In the genomic region with DNA sequence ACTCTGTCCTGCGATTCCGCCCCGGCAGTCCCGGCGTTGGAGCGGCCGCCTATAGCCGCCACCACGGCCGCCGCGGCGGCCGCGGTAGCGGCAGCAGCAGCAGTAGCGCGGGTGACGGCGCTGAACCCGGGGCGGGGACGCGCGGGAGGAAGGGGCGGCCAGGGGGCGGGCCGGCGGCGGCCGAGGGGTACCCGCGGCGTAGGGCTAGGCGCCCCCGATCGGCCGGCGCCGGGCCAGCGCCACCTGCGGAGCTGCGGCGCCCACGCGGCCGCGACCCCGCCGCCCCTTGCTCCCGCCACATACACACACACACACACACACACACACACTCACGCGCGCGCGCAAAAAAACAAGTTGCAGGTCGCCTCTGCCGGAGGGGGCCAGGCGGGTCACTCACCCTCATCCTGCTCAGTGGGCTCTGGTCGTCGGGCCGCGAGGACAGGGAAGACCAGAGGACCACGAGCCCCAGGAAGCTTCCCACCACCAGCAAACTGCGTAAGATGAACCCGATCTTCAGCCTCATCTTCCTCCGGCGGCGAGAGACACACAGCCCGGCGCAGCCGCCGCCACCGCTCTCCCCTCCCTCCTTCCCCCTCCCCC, we compare ENCODE assay signal across 7 mouse cellular contexts. TPM values are rescaled to one million over a fixed set of nuclear protein-coding genes. Genes with fewer than 3 reads are reported as not detected.
DNase-seq lines count a peak whose midpoint lies in the region; ATAC-seq and TF ChIP-seq lines count a peak whose summit lies in the region.

A gene (minus strand): TSS at position 577 of the 600 bp plus-strand sequence.

- H3K4me2 ChIP-seq in limb, embryonic 14.5 days (replicated peaks; ENCODE audit: low read depth, low read length, severe bottlenecking) = peak within 1 kb of the TSS; percentile 54
- peak within 1 kb of the TSS; percentile 88 for H3K4me2 ChIP-seq in midbrain, embryonic 15.5 days

- no peaks in the 10 kb centered on the region for H3K27me3 ChIP-seq in limb, embryonic 14.5 days (ENCODE audit: control insufficient read depth, insufficient read depth, low read length)
- H3K27me3 ChIP-seq in midbrain, embryonic 15.5 days (replicated peaks) = 0 out of 2 replicates have a peak, but pooled peaks cover 3% of the 10 kb centered on the region

- TF ChIP-seq POLR2A in limb, embryonic 14.5 days (IDR thresholded peaks at IDR 0.05; ENCODE audit: borderline replicate concordance, extremely low read depth, insufficient read depth, insufficient read length) = peak; percentile 78; the same call in 1 of the 2 replicates

- H3K27ac ChIP-seq in limb, embryonic 14.5 days (replicated peaks; ENCODE audit: low read depth, low read length) = peak within 1 kb of the TSS; percentile 97
- H3K27ac ChIP-seq in midbrain, embryonic 15.5 days = peak within 1 kb of the TSS; percentile 88

- no peaks in the 10 kb centered on the region for H3K9me3 ChIP-seq in limb, embryonic 14.5 days (ENCODE audit: control insufficient read depth, low read length)
- no peaks in the 10 kb centered on the region for H3K9me3 ChIP-seq in midbrain, embryonic 15.5 days

- WGBS in limb, embryonic 14.5 days = 6% methylated on average over 32 of the region's 74 CpGs
- under 1% methylated on average over 56 of the region's 74 CpGs for WGBS in midbrain, embryonic 15.5 days

- peak within 1 kb of the TSS; percentile 92 for H3K9ac ChIP-seq in limb, embryonic 14.5 days (ENCODE audit: low read depth, low read length, severe bottlenecking)
- H3K9ac ChIP-seq in midbrain, embryonic 15.5 days = peak within 1 kb of the TSS; percentile 88

- peak; percentile 85 for ATAC-seq in limb, embryonic 14.5 days (ENCODE audit: low FRiP score, low read depth)
- ATAC-seq in midbrain, embryonic 15.5 days (replicated peaks) = peak; percentile 92

- peak; percentile 89 for DNase-seq in adrenal gland, adult 2 months
- peak; percentile 87 for DNase-seq in embryo, embryonic 11 days
- peak; percentile 78 to 79 for DNase-seq in heart, adult 18-20 months
- DNase-seq in kidney, adult 18-20 months = peak; percentile 73
- DNase-seq in limb, embryonic 14.5 days (ENCODE audit: low spot score) = peak; percentile 68
- DNase-seq in spleen, postnatal 10 days (ENCODE audit: low spot score in 2 of 2) = peak; percentile 42 to 69

- peak within 1 kb of the TSS; percentile 91 for H3K4me3 ChIP-seq in limb, embryonic 14.5 days (replicated peaks; ENCODE audit: low read length)
- H3K4me3 ChIP-seq in midbrain, embryonic 15.5 days = peak within 1 kb of the TSS; percentile 94

- no peaks in the 10 kb centered on the region for H3K36me3 ChIP-seq in limb, embryonic 14.5 days (ENCODE audit: control insufficient read depth, insufficient read depth, low read length)
- H3K36me3 ChIP-seq in midbrain, embryonic 15.5 days (replicated peaks) = no peaks in the 10 kb centered on the region

- H3K4me1 ChIP-seq in limb, embryonic 14.5 days (ENCODE audit: control insufficient read depth, insufficient read depth, low read length) = 0 out of 2 replicates have a peak, but pooled peaks cover 2% of the 10 kb centered on the region
- H3K4me1 ChIP-seq in midbrain, embryonic 15.5 days = peaks cover 13% of the 10 kb centered on the region

RNA-seq across cellular contexts. Expression of the gene that starts here (rescaled TPM):
- total RNA-seq in adrenal gland, adult 2 months (2021) = 10 to 100 TPM; 11.0 to 12.6 TPM
- polyA plus RNA-seq in adrenal gland, adult 2 months (2012; rRNA removed) = 0.84 and 0.95 TPM in 2 replicates
- 1 to 10 TPM; 4.9 to 5.6 TPM for total RNA-seq in heart, adult 18-20 months (2021)
- polyA plus RNA-seq in limb, embryonic 14.5 days (2012; rRNA removed) = 6.9 and 7.8 TPM in 2 replicates
- polyA plus RNA-seq in limb, embryonic 14.5 days (2014; fragmentation: Nextera tagmentation; extraction: Ambion mirVana) = 11.2 and 11.5 TPM in 2 replicates
- 8.9 and 9.7 TPM in 2 replicates for polyA plus RNA-seq in midbrain, embryonic 15.5 days (2015; fragmentation: Nextera tagmentation; extraction: Ambion mirVana)

Comparison
In these comparisons a context has a peak if more than half of its experiments do, and no peak if none do; other contexts are left out.
1. Peak in every context shown above with its lines: DNase-seq, ATAC-seq, H3K4me3 ChIP-seq and H3K27ac ChIP-seq.